Mouse (Mus musculus): ENCODE data around the gene Olfr525. TPM values are rescaled to one million over a fixed set of nuclear protein-coding genes. Genes with fewer than 3 reads are reported as not detected.

The Olfr525 gene
- not detected for polyA plus RNA-seq (2015; fragmentation: Illumina TruSeq; extraction: RNeasy Lipid Tissue Mini Kit (QIAGEN cat#74804); ENCODE audit: insufficient read depth, low read depth, low replicate concordance)

GRCm38 (mm10) chr7:140320558-140320957 lies at the start of gene Olfr525:
Gene Olfr525, plus strand, starts transcription at chr7:140320858.

GRCm38 (mm10) chr7:140333717-140334116 lies 13.1 kb downstream of the Olfr525 start, which contains the start of gene Olfr527:
Gene Olfr527, plus strand, starts transcription at chr7:140334017.

GRCm38 (mm10) chr7:140361571-140361970 lies 40.9 kb downstream of the Olfr525 start, which contains the start of gene Olfr60:
Gene Olfr60, minus strand, starts transcription at chr7:140361671.

GRCm38 (mm10) chr7:140376231-140376630 lies 55.6 kb downstream of the Olfr525 start, which contains the start of gene Olfr530:
Gene Olfr530, minus strand, starts transcription at chr7:140376331.

Other genes starting within 250 kb of the Olfr525 start
- not detected for gene Caly, start 238.3 kb upstream of the Olfr525 start, polyA plus RNA-seq (2015; fragmentation: Illumina TruSeq; extraction: RNeasy Lipid Tissue Mini Kit (QIAGEN cat#74804); ENCODE audit: insufficient read depth, low read depth, low replicate concordance)
- gene Prap1, start 227.5 kb upstream of the Olfr525 start, polyA plus RNA-seq (2015; fragmentation: Illumina TruSeq; extraction: RNeasy Lipid Tissue Mini Kit (QIAGEN cat#74804); ENCODE audit: insufficient read depth, low read depth, low replicate concordance) = not detected
- 41.4 TPM for gene Fuom, start 218.4 kb upstream of the Olfr525 start, polyA plus RNA-seq (2015; fragmentation: Illumina TruSeq; extraction: RNeasy Lipid Tissue Mini Kit (QIAGEN cat#74804); ENCODE audit: insufficient read depth, low read depth, low replicate concordance)
- 3.7 TPM for gene Paox, start 205.1 kb upstream of the Olfr525 start, polyA plus RNA-seq (2015; fragmentation: Illumina TruSeq; extraction: RNeasy Lipid Tissue Mini Kit (QIAGEN cat#74804); ENCODE audit: insufficient read depth, low read depth, low replicate concordance)
- gene Echs1, start 204.4 kb upstream of the Olfr525 start, polyA plus RNA-seq (2015; fragmentation: Illumina TruSeq; extraction: RNeasy Lipid Tissue Mini Kit (QIAGEN cat#74804); ENCODE audit: insufficient read depth, low read depth, low replicate concordance) = 20.1 TPM
- gene Mtg1, start 183.3 kb upstream of the Olfr525 start, polyA plus RNA-seq (2015; fragmentation: Illumina TruSeq; extraction: RNeasy Lipid Tissue Mini Kit (QIAGEN cat#74804); ENCODE audit: insufficient read depth, low read depth, low replicate concordance) = 4.7 TPM
- gene Sprn, start 166.0 kb upstream of the Olfr525 start, polyA plus RNA-seq (2015; fragmentation: Illumina TruSeq; extraction: RNeasy Lipid Tissue Mini Kit (QIAGEN cat#74804); ENCODE audit: insufficient read depth, low read depth, low replicate concordance) = 0.39 TPM
- gene Olfr522, start 156.1 kb upstream of the Olfr525 start, polyA plus RNA-seq (2015; fragmentation: Illumina TruSeq; extraction: RNeasy Lipid Tissue Mini Kit (QIAGEN cat#74804); ENCODE audit: insufficient read depth, low read depth, low replicate concordance) = not detected
- not detected for gene Olfr523, start 147.6 kb upstream of the Olfr525 start, polyA plus RNA-seq (2015; fragmentation: Illumina TruSeq; extraction: RNeasy Lipid Tissue Mini Kit (QIAGEN cat#74804); ENCODE audit: insufficient read depth, low read depth, low replicate concordance)
- not detected for gene Olfr524, start 114.9 kb upstream of the Olfr525 start, polyA plus RNA-seq (2015; fragmentation: Illumina TruSeq; extraction: RNeasy Lipid Tissue Mini Kit (QIAGEN cat#74804); ENCODE audit: insufficient read depth, low read depth, low replicate concordance)
- not detected for gene Cd163l1, start 102.6 kb upstream of the Olfr525 start, polyA plus RNA-seq (2015; fragmentation: Illumina TruSeq; extraction: RNeasy Lipid Tissue Mini Kit (QIAGEN cat#74804); ENCODE audit: insufficient read depth, low read depth, low replicate concordance)
- gene 5830411N06Rik, start 73.6 kb upstream of the Olfr525 start, polyA plus RNA-seq (2015; fragmentation: Illumina TruSeq; extraction: RNeasy Lipid Tissue Mini Kit (QIAGEN cat#74804); ENCODE audit: insufficient read depth, low read depth, low replicate concordance) = not detected
- not detected for gene Olfr527, start 13.2 kb downstream of the Olfr525 start, polyA plus RNA-seq (2015; fragmentation: Illumina TruSeq; extraction: RNeasy Lipid Tissue Mini Kit (QIAGEN cat#74804); ENCODE audit: insufficient read depth, low read depth, low replicate concordance)
- gene Olfr60, start 40.8 kb downstream of the Olfr525 start, polyA plus RNA-seq (2015; fragmentation: Illumina TruSeq; extraction: RNeasy Lipid Tissue Mini Kit (QIAGEN cat#74804); ENCODE audit: insufficient read depth, low read depth, low replicate concordance) = not detected
- not detected for gene Olfr530, start 55.5 kb downstream of the Olfr525 start, polyA plus RNA-seq (2015; fragmentation: Illumina TruSeq; extraction: RNeasy Lipid Tissue Mini Kit (QIAGEN cat#74804); ENCODE audit: insufficient read depth, low read depth, low replicate concordance)
- not detected for gene Olfr531, start 82.1 kb downstream of the Olfr525 start, polyA plus RNA-seq (2015; fragmentation: Illumina TruSeq; extraction: RNeasy Lipid Tissue Mini Kit (QIAGEN cat#74804); ENCODE audit: insufficient read depth, low read depth, low replicate concordance)
- not detected for gene Olfr532, start 100.8 kb downstream of the Olfr525 start, polyA plus RNA-seq (2015; fragmentation: Illumina TruSeq; extraction: RNeasy Lipid Tissue Mini Kit (QIAGEN cat#74804); ENCODE audit: insufficient read depth, low read depth, low replicate concordance)
- not detected for gene Olfr533, start 142.5 kb downstream of the Olfr525 start, polyA plus RNA-seq (2015; fragmentation: Illumina TruSeq; extraction: RNeasy Lipid Tissue Mini Kit (QIAGEN cat#74804); ENCODE audit: insufficient read depth, low read depth, low replicate concordance)
- not detected for gene Olfr535, start 163.4 kb downstream of the Olfr525 start, polyA plus RNA-seq (2015; fragmentation: Illumina TruSeq; extraction: RNeasy Lipid Tissue Mini Kit (QIAGEN cat#74804); ENCODE audit: insufficient read depth, low read depth, low replicate concordance)
- gene Olfr536, start 186.5 kb downstream of the Olfr525 start, polyA plus RNA-seq (2015; fragmentation: Illumina TruSeq; extraction: RNeasy Lipid Tissue Mini Kit (QIAGEN cat#74804); ENCODE audit: insufficient read depth, low read depth, low replicate concordance) = not detected
- gene Olfr538, start 247.0 kb downstream of the Olfr525 start, polyA plus RNA-seq (2015; fragmentation: Illumina TruSeq; extraction: RNeasy Lipid Tissue Mini Kit (QIAGEN cat#74804); ENCODE audit: insufficient read depth, low read depth, low replicate concordance) = not detected

Data from pancreas, adult 10 weeks (tissue).